Mouse (Mus musculus): ENCODE data around the gene Ssc5d.

The Ssc5d gene

DNA sequence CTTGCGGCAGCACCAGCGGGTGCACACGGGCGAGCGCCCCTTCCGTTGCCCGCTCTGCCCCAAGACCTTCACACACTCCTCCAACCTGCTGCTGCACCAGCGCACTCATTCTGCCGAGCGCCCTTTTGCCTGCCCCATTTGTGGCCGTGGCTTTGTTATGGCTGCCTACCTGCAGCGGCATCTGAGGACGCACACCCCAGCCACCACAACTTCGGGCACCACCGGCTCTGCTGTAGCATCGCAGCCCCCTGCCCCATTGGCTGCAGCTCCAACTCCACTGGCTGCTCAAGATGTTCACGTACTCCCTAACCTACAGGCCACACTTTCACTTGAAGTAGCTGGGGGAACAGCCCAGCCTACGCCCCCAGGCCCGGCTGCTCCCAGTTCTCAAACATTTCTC, 5.1 kb upstream of the Ssc5d start:
- DNase-seq = no peak

- no peak for DNase-seq
Observed at GRCm38 (mm10) chr7:4920976-4921823, 4.4 kb upstream of the Ssc5d start.

GRCm38 (mm10) chr7:4921824-4922482, 3.6 kb upstream of the Ssc5d start, which contains the start of gene Nat14:
TSS of gene Nat14 (plus strand) at chr7:4922028.
- no peak for DNase-seq

DNA sequence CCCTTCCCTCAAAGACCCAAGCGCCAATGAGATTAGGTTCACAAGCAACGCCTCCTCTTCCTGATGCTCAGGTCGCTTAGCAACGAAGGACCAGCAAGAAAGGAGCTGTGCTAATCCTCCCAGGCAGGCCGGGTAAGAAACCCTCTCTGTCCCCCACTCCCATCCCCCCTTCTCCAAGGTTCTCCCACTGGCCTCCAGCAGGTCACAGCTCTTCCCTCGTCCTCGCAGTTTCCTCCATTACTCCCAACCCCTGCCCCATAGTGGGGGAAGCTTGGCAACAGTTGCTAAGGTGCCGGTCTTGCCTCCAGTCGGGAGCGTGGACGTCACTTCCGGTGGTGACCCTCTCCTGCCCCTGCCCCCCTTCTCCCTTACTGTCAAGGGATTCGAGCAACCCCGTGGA, 3.1 kb upstream of the Ssc5d start:
- DNase-seq = peak; percentile 92

DNA sequence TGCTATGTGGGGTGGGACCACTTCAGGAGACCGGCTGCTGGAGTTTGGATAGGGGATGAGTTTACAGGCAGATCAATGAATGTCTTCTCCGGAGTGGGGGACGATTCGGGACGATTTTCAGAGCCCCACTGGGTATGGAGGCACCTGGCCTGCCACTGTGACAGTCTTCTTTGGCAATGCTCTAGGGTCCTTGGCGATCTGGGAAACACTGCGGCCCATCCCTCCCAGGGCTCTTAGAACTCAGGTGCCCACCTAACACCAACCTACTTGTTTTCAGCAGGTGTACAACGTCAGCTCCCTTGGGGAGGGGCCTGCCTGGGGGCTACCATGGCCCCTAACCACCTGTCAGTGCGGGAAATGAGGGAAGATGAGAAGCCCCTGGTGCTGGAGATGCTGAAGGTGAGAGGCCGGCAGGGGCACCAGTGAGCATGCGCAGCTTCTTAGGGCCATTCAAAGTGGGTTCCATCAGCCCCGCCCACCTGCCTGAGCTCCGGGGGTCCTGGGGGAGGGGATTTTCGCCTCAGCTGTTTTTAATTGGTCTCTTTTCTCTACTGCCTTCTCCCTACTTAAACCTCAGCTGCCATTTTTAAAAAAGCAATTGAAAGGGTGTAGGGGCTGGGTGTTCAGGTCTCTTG, 2.5 kb upstream of the Ssc5d start:
- DNase-seq = peak; percentile 75

GRCm38 (mm10) chr7:4923586-4924364, 1.8 kb upstream of the Ssc5d start:
- DNase-seq = peak; percentile 67

- DNase-seq = no peak
Observed at GRCm38 (mm10) chr7:4924483-4924882, 1.1 kb upstream of the Ssc5d start.

GRCm38 (mm10) chr7:4924891-4925301, 689 bp upstream of the Ssc5d start:
- peak; percentile 55 for DNase-seq

DNA sequence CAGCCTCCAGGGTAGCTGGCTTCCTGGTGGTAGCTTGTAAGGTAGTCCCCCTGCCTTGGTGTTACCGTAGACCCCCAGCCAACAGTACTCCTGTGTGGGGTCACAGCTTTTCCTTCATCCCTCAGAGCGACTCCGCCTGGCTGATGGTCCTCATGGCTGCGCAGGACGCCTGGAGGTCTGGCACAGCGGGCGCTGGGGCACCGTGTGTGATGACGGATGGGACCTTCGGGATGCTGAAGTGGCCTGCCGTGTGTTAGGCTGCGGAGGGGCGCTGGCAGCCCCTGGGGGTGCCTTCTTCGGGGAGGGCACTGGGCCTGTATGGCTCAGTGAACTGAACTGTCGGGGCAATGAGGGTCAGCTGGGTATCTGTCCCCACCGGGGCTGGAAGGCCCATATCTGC, 1.3 kb downstream of the Ssc5d start:
- DNase-seq = no peak

- DNase-seq = no peak
Observed at GRCm38 (mm10) chr7:4927711-4928110, 2.1 kb downstream of the Ssc5d start.

DNA sequence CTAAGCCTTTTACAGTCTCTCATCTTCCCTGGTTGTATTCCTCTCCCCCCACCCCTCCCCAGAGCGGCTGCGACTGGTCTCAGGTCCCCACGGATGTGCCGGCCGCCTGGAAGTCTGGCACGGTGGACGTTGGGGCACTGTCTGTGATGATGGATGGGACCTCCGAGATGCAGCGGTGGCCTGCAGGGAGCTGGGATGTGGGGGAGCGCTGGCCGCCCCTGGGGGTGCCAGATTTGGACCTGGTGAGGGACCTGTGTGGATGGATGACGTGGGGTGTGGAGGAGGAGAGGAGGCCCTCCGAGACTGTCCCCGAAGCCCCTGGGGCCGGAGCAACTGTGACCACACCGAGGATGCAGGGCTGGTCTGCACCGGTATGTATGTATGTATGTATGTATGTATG, 2.7 kb downstream of the Ssc5d start:
- DNase-seq = no peak

GRCm38 (mm10) chr7:4933103-4933502, 7.5 kb downstream of the Ssc5d start:
- DNase-seq = no peak

- DNase-seq = no peak
Observed at GRCm38 (mm10) chr7:4934160-4934914, 8.8 kb downstream of the Ssc5d start.

- no peak for DNase-seq
Observed at GRCm38 (mm10) chr7:4936832-4937231, 11.2 kb downstream of the Ssc5d start.

- no peak for DNase-seq
Observed at GRCm38 (mm10) chr7:4937392-4937791, 11.8 kb downstream of the Ssc5d start.

DNA sequence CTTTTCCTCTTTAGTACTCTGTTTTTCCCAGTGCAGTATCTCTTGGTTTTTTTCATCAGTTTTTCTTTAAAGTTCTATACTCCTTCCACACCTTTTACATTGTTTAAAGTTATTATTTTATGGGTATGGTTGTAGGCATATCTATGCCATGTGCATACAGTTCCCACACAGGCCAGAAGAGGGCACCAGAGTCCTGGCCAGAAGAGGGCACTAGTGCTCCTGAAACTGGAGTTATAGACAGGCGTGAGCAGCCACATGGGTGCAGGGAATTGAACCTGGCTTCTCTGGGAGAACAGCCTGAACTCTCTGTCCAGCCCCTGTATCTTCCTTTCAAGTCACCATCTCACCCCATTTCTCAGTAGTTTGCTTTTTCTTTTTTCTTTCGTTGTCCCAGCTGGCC, 12.9 kb downstream of the Ssc5d start:
- DNase-seq = no peak

DNA sequence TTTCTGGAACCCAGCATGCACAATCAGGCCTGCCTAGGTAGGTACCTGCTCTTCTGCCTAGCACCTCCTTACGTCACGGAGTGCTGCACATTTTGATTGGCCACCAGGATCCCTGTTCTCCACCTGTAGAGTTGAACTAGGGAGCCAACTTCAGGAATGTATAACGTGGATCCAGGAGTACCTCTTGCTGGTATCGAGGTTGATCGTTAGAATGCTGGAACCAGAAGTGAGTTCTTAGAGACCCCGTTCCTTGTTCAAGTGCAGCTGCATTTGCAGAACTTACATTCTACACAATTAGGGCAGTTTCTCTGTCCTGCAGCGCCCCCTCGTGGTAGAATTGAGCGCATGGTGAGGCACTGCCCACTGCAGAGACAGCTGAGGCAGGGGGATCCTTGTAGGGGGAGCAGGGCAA, 14.5 kb downstream of the Ssc5d start:
- DNase-seq = peak; percentile 70

- no peak for DNase-seq
Observed at GRCm38 (mm10) chr7:4942673-4943072, 17.1 kb downstream of the Ssc5d start.

DNA sequence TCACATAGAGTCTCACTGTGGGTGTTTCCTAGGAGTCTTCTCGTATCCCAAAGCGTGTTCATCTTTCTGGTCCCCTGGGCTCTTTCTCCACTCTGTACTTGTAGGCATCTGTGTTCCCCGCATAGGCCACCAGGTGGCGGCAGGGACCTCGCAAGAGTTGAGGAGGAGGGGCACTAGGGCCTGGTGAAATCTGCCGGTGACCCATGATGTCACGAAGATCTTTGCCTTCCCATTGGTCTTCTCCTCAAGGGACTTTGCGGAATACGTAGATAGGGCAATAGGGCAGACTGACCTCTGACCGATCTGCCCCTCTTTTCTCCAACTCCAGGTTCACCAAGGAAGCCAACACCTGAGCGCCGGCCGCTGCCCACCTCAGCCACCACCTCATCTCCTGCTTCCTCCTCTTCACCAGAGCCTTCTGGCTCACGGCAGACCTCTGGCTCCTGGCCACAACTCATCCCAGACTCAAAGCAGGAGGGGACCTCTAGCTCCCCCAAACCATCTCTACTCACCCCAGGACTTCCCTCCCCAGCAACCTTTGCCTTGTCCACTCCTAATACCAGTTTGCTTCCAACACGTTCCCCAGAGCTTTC, 17.7 kb downstream of the Ssc5d start:
- peak; percentile 92 for DNase-seq

DNA sequence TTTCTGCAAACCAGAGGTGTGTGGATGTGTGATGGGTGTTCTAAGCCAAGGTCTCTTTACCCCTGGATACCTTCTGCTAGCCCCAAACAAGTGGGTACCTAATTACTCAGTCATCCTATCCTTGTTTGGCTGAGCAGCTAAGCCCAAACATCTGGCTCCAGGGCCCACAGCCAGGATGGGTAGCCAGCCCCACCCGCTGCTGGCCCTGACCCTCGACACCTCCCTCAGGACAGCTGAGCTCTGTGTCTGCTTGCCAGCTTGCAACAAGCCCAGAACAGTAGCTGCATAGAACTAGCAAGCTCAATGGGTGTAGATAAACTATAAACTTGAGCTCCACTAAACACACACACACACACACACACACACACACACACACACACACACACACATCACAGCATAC, 22.3 kb downstream of the Ssc5d start:
- no peak for DNase-seq

DNA sequence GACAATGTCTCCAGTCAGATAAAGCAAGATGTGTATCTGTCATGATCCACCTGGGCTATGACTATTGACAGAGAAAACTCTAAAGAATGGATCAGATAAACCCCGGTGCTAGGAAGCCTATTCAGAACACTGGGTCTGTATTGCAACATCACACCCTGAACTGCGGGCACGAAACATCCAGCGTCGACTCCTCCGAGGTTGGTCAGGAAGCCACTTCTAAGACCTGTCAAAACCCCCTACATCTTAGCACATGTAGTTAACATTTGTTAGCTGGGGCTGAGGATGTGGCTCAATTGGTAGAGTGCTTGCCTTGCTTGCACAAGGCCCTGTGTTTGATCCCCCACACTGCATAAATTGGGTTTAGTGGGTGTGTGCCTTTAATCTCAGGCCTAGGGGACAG, 22.8 kb downstream of the Ssc5d start:
- no peak for DNase-seq
